Mouse (Mus musculus) testis, adult 2 months (tissue): ENCODE data around the gene Actn4. TPM values are rescaled to one million over a fixed set of nuclear protein-coding genes. Genes with fewer than 3 reads are reported as not detected.

Source experiments
- H3K27ac ChIP-seq: fragments of 200-500 bp; 2 replicates; pipeline ENCODE4 v1.5.1; 2012; ENCODE audit warnings: low read depth, low read length; ENCODE audit not compliant: control insufficient read depth, insufficient read depth
- H3K27me3 ChIP-seq: fragments of 200-500 bp; 2 replicates; pipeline ENCODE4 v1.6.1; 2012; ENCODE audit warnings: mild to moderate bottlenecking, low read length, moderate library complexity; ENCODE audit not compliant: control insufficient read depth, insufficient read depth
- H3K36me3 ChIP-seq: fragments of 200-500 bp; 2 replicates; pipeline ENCODE4 v1.6.1; 2012; ENCODE audit warnings: mild to moderate bottlenecking, low read length; ENCODE audit not compliant: control insufficient read depth, insufficient read depth
- H3K4me1 ChIP-seq: fragments of 200-500 bp; 2 replicates; pipeline ENCODE4 v1.6.1; 2012; ENCODE audit warnings: low read length; ENCODE audit not compliant: control insufficient read depth, insufficient read depth
- H3K4me3 ChIP-seq: fragments of 200-500 bp; 2 replicates; pipeline ENCODE4 v1.5.1; 2012; ENCODE audit warnings: low read depth, mild to moderate bottlenecking, low read length, moderate library complexity, mixed read lengths; ENCODE audit not compliant: control insufficient read depth
- CTCF ChIP-seq: fragments of 200-500 bp; IDR thresholded peaks from 2 replicates; pipeline ENCODE4 v1.5.1; 2012; ENCODE audit warnings: low read depth, mild to moderate bottlenecking, inconsistent platforms, low read length, moderate library complexity; ENCODE audit not compliant: control insufficient read depth, insufficient read depth, insufficient replicate concordance
- POLR2A ChIP-seq: fragments of 200-500 bp; IDR thresholded peaks from 2 replicates; pipeline ENCODE4 v1.6.1; 2012; ENCODE audit warnings: low read depth, mild to moderate bottlenecking, inconsistent platforms, low read length, moderate library complexity; ENCODE audit not compliant: control insufficient read depth
- polyA plus RNA-seq: library from polyadenylated mRNA; depleted of rRNA; stranded (reverse); fragments of >200 nt; gene quantifications from 2 replicates; pipeline ENCODE4 v1.2.3, GENCODE M21; 2012

Gene Actn4
- polyA plus RNA-seq, 1 experiment: 73.9 TPM

GRCm38 (mm10) chr7:28954773-28955172 lies 7.4 kb downstream of the Actn4 start:
- H3K27ac ChIP-seq: no peak overlapping the region
- no peak overlapping the region for H3K4me3 ChIP-seq
- H3K4me1 ChIP-seq: peaks cover 1% of the 10 kb centered on the region
- TF ChIP-seq POLR2A: no peak
- TF ChIP-seq CTCF: no peak
- no peaks in the 10 kb centered on the region for H3K36me3 ChIP-seq
- no peaks in the 10 kb centered on the region for H3K27me3 ChIP-seq

- Histone ChIP-seq H3K27me3 (no peaks in the 10 kb centered on the region), H3K36me3 (no peaks in the 10 kb centered on the region), H3K4me1 (no peaks in the 10 kb centered on the region), H3K4me3 (no peak overlapping the region), H3K27ac (no peak overlapping the region)
- no peak for TF ChIP-seq CTCF
- TF ChIP-seq POLR2A: no peak
These were observed 8.4 kb downstream of the Actn4 start for GRCm38 (mm10) chr7:28953476-28954376.

GRCm38 (mm10) chr7:28952786-28953185 lies 9.4 kb downstream of the Actn4 start:
- H3K27me3 ChIP-seq: no peaks in the 10 kb centered on the region
- TF ChIP-seq CTCF (no peak), POLR2A (no peak)
- H3K27ac ChIP-seq: no peak overlapping the region
- no peak overlapping the region for H3K4me3 ChIP-seq
- H3K36me3 ChIP-seq: no peaks in the 10 kb centered on the region
- H3K4me1 ChIP-seq: no peaks in the 10 kb centered on the region

GRCm38 (mm10) chr7:28951764-28952163 lies 10.4 kb downstream of the Actn4 start:
- H3K4me3 ChIP-seq: no peak overlapping the region
- no peaks in the 10 kb centered on the region for H3K4me1 ChIP-seq
- TF ChIP-seq CTCF: no peak
- TF ChIP-seq POLR2A: no peak
- no peaks in the 10 kb centered on the region for H3K36me3 ChIP-seq
- no peak overlapping the region for H3K27ac ChIP-seq
- no peaks in the 10 kb centered on the region for H3K27me3 ChIP-seq

- H3K36me3 ChIP-seq: no peaks in the 10 kb centered on the region
- H3K27me3 ChIP-seq: no peaks in the 10 kb centered on the region
- H3K27ac ChIP-seq: no peak overlapping the region
- no peak overlapping the region for H3K4me3 ChIP-seq
- no peaks in the 10 kb centered on the region for H3K4me1 ChIP-seq
- TF ChIP-seq POLR2A: no peak
- TF ChIP-seq CTCF: no peak
These were observed 11.6 kb downstream of the Actn4 start for GRCm38 (mm10) chr7:28950346-28951037.

- TF ChIP-seq CTCF (no peak), POLR2A (no peak)
- H3K27me3 ChIP-seq: no peaks in the 10 kb centered on the region
- no peaks in the 10 kb centered on the region for H3K4me1 ChIP-seq
- H3K4me3 ChIP-seq: no peak overlapping the region
- H3K27ac ChIP-seq: no peak overlapping the region
- no peaks in the 10 kb centered on the region for H3K36me3 ChIP-seq
These were observed 12.8 kb downstream of the Actn4 start for GRCm38 (mm10) chr7:28949298-28949697.

- Histone ChIP-seq H3K27ac (no peak overlapping the region), H3K4me3 (no peak overlapping the region), H3K4me1 (no peaks in the 10 kb centered on the region)
These were observed 13.4 kb downstream of the Actn4 start for GRCm38 (mm10) chr7:28948746-28949145.

More at GRCm38 (mm10) chr7:28948746-28949145, 13.4 kb downstream of the Actn4 start:
- Histone ChIP-seq H3K27me3 (no peaks in the 10 kb centered on the region), H3K36me3 (no peaks in the 10 kb centered on the region)
- TF ChIP-seq CTCF (no peak), POLR2A (no peak)
